Mouse (Mus musculus): Measurements from ENCODE around the gene Gm20695. TPM values are rescaled to one million over a fixed set of nuclear protein-coding genes. Genes with fewer than 3 reads are reported as not detected.

The Gm20695 gene
- total RNA-seq, 1 experiment from 2014 or later: 7.3 TPM

DNA sequence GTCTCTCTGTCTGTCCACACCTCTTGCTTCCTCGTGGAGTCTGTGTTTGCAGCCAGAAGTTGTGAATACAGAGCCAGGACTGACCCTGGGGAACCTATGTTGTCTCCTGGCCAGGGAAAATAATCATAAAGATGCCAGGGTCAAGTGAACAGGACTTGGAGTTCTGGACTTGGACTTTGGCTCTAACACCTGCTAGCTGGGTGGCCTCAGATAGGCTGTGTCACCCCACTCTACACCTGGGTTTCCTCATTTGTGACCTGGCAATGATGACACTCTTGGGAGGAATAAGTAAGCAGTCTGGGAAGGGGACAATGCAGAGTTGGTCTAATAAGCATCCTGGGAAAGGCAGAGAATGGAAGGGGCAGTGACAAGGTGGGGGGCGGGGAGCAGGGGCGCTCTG is 81.1 kb downstream of the Gm20695 start:
- no peak for ATAC-seq (ENCODE audit: extremely low read depth, insufficient number of reproducible peaks, low FRiP score, poor library complexity, severe bottlenecking)

Other genes starting within 250 kb of the Gm20695 start
- 84.0 and 91.3 TPM in 2 replicates for gene Mefv, start 166.6 kb upstream of the Gm20695 start, total RNA-seq (2017)
- gene Zfp263, start 140.6 kb upstream of the Gm20695 start, total RNA-seq (2017): 93.8 and 94.7 TPM in 2 replicates
- gene Olfr15, start 53.8 kb upstream of the Gm20695 start, total RNA-seq (2017): not detected in 2 replicates
- gene Zfp174, start 37.4 kb upstream of the Gm20695 start, total RNA-seq (2017): 2.0 and 2.2 TPM in 2 replicates
- 77.7 and 107 TPM in 2 replicates for gene Naa60, start 12.3 kb upstream of the Gm20695 start, total RNA-seq (2017)
- gene Zfp597, start 87 bp upstream of the Gm20695 start, total RNA-seq (2017): 55.5 and 60.9 TPM in 2 replicates
- gene 1700037C18Rik, start 24.0 kb downstream of the Gm20695 start, total RNA-seq (2017): 5.9 and 15.6 TPM in 2 replicates
- 37.4 and 52.8 TPM in 2 replicates for gene Cluap1, start 24.2 kb downstream of the Gm20695 start, total RNA-seq (2017)
- 14.0 and 14.2 TPM in 2 replicates for gene Nlrc3, start 92.0 kb downstream of the Gm20695 start, total RNA-seq (2017)
- 40.1 and 52.5 TPM in 2 replicates for gene Slx4, start 119.1 kb downstream of the Gm20695 start, total RNA-seq (2017)
- gene Dnase1, start 152.3 kb downstream of the Gm20695 start, total RNA-seq (2017): 0.37 and 0.47 TPM in 2 replicates
- 43.1 and 47.7 TPM in 2 replicates for gene Trap1, start 193.2 kb downstream of the Gm20695 start, total RNA-seq (2017)